Mouse (Mus musculus): Measurements from ENCODE around the gene Olfml2b. TPM values are rescaled to one million over a fixed set of nuclear protein-coding genes. Genes with fewer than 3 reads are reported as not detected.

Olfml2b gene
- polyA plus RNA-seq, 1 experiment from 2014 or later: 21.9 TPM

- H3K9ac ChIP-seq (ENCODE audit: low read length): no peak overlapping the region
- H3K27me3 ChIP-seq (ENCODE audit: control insufficient read depth, insufficient read depth, low read depth, low read length): no peaks in the 10 kb centered on the region
- ATAC-seq (ENCODE audit: low read depth): no peak
- no peaks in the 10 kb centered on the region for H3K36me3 ChIP-seq (ENCODE audit: control insufficient read depth, insufficient read depth, low read length)
- no peak overlapping the region for H3K27ac ChIP-seq (ENCODE audit: low read length)
- no peaks in the 10 kb centered on the region for H3K9me3 ChIP-seq (ENCODE audit: control insufficient read depth, low read length)
- WGBS: 70% methylated on average over 3 of the region's 3 CpGs
- H3K4me3 ChIP-seq (ENCODE audit: low read length): no peak overlapping the region
- no peaks in the 10 kb centered on the region for H3K4me1 ChIP-seq (replicated peaks; ENCODE audit: control insufficient read depth, insufficient read depth, low read length)
- no peak overlapping the region for H3K4me2 ChIP-seq (ENCODE audit: low read depth, low read length)
Observed at GRCm38 (mm10) chr1:170709034-170709433, 64.7 kb downstream of the Olfml2b start.

DNA sequence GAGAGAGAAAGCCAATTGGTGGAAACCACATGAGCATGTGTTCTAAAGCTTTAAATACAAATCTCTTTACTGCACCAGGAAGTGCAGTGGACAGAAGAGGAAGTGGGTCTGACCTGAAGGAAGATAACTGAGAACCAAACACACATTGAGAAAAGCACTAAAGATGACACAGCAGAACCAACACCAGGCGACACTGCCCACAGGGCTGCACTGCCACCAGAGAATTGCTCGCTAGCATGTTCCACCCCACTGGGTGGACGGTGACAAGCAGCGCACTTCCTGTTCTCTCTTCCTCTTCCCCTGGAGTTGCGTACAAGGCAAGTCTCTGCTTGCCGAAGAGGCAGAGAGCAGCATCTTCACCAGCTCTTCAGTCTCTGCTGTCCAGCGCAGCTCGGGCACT lies 65.1 kb downstream of the Olfml2b start:
- ATAC-seq (ENCODE audit: low read depth): no peak
- WGBS: 84% methylated on average over 8 of the region's 8 CpGs
- H3K27ac ChIP-seq (ENCODE audit: low read length): no peak overlapping the region

DNA sequence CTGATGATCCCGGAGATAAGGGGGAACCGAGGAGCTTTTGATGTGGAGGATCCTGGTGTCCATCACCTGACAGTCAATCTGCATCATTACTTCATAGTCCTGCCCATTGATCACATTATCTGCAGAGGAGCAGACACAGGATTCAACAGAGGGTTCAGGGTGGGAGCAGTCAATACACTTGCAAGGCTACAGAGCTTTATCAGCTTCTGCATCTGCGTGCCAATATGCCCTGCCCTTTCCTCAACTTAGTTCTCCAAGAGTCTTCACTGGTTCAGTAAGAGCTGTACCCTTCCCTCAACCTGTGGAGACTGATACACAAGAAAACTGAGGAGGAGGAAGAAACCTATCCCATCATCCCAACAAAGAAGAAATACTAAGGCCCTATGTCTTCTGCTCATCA lies 65.6 kb downstream of the Olfml2b start:
- H3K36me3 ChIP-seq (ENCODE audit: control insufficient read depth, insufficient read depth, low read length): no peaks in the 10 kb centered on the region
- no peak overlapping the region for H3K4me2 ChIP-seq (ENCODE audit: low read depth, low read length)
- H3K27me3 ChIP-seq (ENCODE audit: control insufficient read depth, insufficient read depth, low read depth, low read length): no peaks in the 10 kb centered on the region
- no peak overlapping the region for H3K9ac ChIP-seq (ENCODE audit: low read length)
- no peaks in the 10 kb centered on the region for H3K4me1 ChIP-seq (replicated peaks; ENCODE audit: control insufficient read depth, insufficient read depth, low read length)
- no peaks in the 10 kb centered on the region for H3K9me3 ChIP-seq (ENCODE audit: control insufficient read depth, low read length)
- 84% methylated on average over 3 of the region's 3 CpGs for WGBS
- H3K4me3 ChIP-seq (ENCODE audit: low read length): no peak overlapping the region
- no peak for ATAC-seq (ENCODE audit: low read depth)
- H3K27ac ChIP-seq (ENCODE audit: low read length): no peak overlapping the region

More for the DNA sequence above, 65.1 kb downstream of the Olfml2b start:
- Histone ChIP-seq H3K36me3 (ENCODE audit: control insufficient read depth, insufficient read depth, low read length) (no peaks in the 10 kb centered on the region), H3K9me3 (ENCODE audit: control insufficient read depth, low read length) (no peaks in the 10 kb centered on the region), H3K27me3 (ENCODE audit: control insufficient read depth, insufficient read depth, low read depth, low read length) (no peaks in the 10 kb centered on the region), H3K4me3 (ENCODE audit: low read length) (no peak overlapping the region), H3K4me1 (replicated peaks; ENCODE audit: control insufficient read depth, insufficient read depth, low read length) (no peaks in the 10 kb centered on the region), H3K9ac (ENCODE audit: low read length) (no peak overlapping the region), H3K4me2 (ENCODE audit: low read depth, low read length) (no peak overlapping the region)

DNA sequence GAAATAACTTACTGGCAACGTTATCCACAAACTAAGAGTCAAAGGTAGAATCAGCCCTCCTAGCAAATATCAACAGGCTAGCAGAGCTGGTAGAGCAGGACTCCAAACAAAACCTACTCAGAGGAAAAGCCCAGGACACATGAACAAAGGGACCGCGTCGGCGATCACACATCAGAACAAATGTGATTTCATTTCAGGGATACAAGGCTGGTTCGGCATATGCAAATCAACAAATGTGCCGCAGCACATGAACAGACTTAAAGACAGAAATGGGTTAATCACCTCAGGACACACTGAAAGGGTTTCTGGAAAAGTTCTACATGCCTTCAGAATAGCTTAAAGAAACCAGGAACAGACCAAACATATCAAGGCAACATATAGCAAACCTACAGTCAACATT lies 67.4 kb downstream of the Olfml2b start:
- Histone ChIP-seq H3K4me3 (ENCODE audit: low read length) (no peak overlapping the region), H3K4me1 (replicated peaks; ENCODE audit: control insufficient read depth, insufficient read depth, low read length) (no peaks in the 10 kb centered on the region; the same call in 1 of the 2 replicates), H3K36me3 (ENCODE audit: control insufficient read depth, insufficient read depth, low read length) (no peaks in the 10 kb centered on the region), H3K4me2 (ENCODE audit: low read depth, low read length) (no peak overlapping the region), H3K27ac (ENCODE audit: low read length) (no peak overlapping the region), H3K9ac (ENCODE audit: low read length) (no peak overlapping the region), H3K27me3 (ENCODE audit: control insufficient read depth, insufficient read depth, low read depth, low read length) (no peaks in the 10 kb centered on the region), H3K9me3 (ENCODE audit: control insufficient read depth, low read length) (no peaks in the 10 kb centered on the region)
- 92% methylated on average over 7 of the region's 7 CpGs for WGBS
- ATAC-seq (ENCODE audit: low read depth): no peak

DNA sequence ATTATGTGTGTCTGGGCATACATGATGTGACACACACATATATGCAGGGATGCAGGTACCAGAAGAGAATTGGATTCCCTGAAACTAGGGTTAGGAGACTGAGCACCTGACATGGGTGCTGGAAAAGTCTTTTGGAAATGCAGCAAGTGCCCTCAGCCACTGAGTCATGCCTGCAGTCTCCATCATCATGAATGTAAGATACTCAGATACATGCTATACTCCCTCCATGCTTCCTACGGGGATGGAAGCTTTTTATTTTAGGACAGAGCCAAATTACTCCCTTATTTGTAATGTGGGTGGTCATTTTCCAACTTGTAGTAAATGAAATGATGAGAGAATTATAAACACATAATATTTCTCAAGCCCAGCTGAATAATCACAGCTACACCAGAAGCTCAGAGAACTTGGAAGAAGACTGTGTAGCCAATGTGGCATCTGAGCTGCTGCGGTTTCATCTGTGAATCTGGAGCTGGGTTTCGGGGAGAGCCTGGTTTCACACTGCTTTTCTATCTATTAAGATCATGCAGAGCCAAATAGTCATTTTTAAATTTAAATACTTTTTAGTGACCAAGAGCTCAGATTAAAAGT lies 73.0 kb downstream of the Olfml2b start:
- no peaks in the 10 kb centered on the region for H3K36me3 ChIP-seq (ENCODE audit: control insufficient read depth, insufficient read depth, low read length)
- H3K4me1 ChIP-seq (replicated peaks; ENCODE audit: control insufficient read depth, insufficient read depth, low read length): peaks cover 7% of the 10 kb centered on the region
- no peaks in the 10 kb centered on the region for H3K27me3 ChIP-seq (ENCODE audit: control insufficient read depth, insufficient read depth, low read depth, low read length)
- H3K9me3 ChIP-seq (ENCODE audit: control insufficient read depth, low read length): no peaks in the 10 kb centered on the region
- WGBS: 59% methylated on average over 3 of the region's 3 CpGs
- 0 out of 2 replicates have a peak overlapping the region, but pooled peaks have one; percentile 60 for H3K27ac ChIP-seq (ENCODE audit: low read length)
- H3K4me3 ChIP-seq (ENCODE audit: low read length): no peak overlapping the region
- H3K9ac ChIP-seq (ENCODE audit: low read length): no peak overlapping the region
- ATAC-seq (ENCODE audit: low read depth): peak; percentile 77
- no peak overlapping the region for H3K4me2 ChIP-seq (ENCODE audit: low read depth, low read length)

GRCm38 (mm10) chr1:170718133-170718810 lies 73.9 kb downstream of the Olfml2b start:
- 63% methylated on average over 8 of the region's 8 CpGs for WGBS
- Histone ChIP-seq H3K9me3 (ENCODE audit: control insufficient read depth, low read length) (no peaks in the 10 kb centered on the region), H3K4me1 (replicated peaks; ENCODE audit: control insufficient read depth, insufficient read depth, low read length) (peaks cover 7% of the 10 kb centered on the region), H3K36me3 (ENCODE audit: control insufficient read depth, insufficient read depth, low read length) (no peaks in the 10 kb centered on the region), H3K4me2 (ENCODE audit: low read depth, low read length) (no peak overlapping the region), H3K27me3 (ENCODE audit: control insufficient read depth, insufficient read depth, low read depth, low read length) (no peaks in the 10 kb centered on the region), H3K27ac (ENCODE audit: low read length) (0 out of 2 replicates have a peak overlapping the region, but pooled peaks have one; percentile 41), H3K4me3 (ENCODE audit: low read length) (no peak overlapping the region), H3K9ac (ENCODE audit: low read length) (no peak overlapping the region)
- ATAC-seq (ENCODE audit: low read depth): peak; percentile 61

DNA sequence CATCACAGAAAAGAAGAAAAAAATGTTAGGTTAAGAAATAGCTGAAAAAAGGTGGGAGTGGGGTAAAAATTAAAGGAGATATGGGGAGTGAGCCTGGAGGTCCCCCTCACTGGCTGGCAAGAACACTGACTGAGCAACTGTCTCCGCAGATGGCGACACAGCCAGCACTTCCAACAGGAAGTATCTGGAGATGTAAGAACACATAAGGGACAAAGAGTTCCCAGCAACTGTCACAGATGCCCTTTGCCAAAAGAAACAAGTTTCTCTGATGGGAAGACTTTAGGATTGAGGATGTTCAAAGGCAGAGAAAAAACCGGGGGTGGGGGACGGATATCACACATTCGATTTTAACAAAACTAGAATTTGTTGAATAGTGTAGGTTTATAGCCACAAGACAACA lies 77.2 kb downstream of the Olfml2b start:
- H3K9me3 ChIP-seq (ENCODE audit: control insufficient read depth, low read length): no peaks in the 10 kb centered on the region
- no peaks in the 10 kb centered on the region for H3K36me3 ChIP-seq (ENCODE audit: control insufficient read depth, insufficient read depth, low read length)
- no peak overlapping the region for H3K27ac ChIP-seq (ENCODE audit: low read length)
- no peak overlapping the region for H3K4me2 ChIP-seq (ENCODE audit: low read depth, low read length)
- H3K27me3 ChIP-seq (ENCODE audit: control insufficient read depth, insufficient read depth, low read depth, low read length): no peaks in the 10 kb centered on the region
- ATAC-seq (ENCODE audit: low read depth): no peak
- no peak overlapping the region for H3K9ac ChIP-seq (ENCODE audit: low read length)
- peaks cover 7% of the 10 kb centered on the region for H3K4me1 ChIP-seq (replicated peaks; ENCODE audit: control insufficient read depth, insufficient read depth, low read length)
- H3K4me3 ChIP-seq (ENCODE audit: low read length): no peak overlapping the region
- 73% methylated on average over 5 of the region's 5 CpGs for WGBS

- Histone ChIP-seq H3K9ac (ENCODE audit: low read length) (no peak overlapping the region), H3K4me1 (replicated peaks; ENCODE audit: control insufficient read depth, insufficient read depth, low read length) (no peaks in the 10 kb centered on the region; the same call in 1 of the 2 replicates), H3K36me3 (ENCODE audit: control insufficient read depth, insufficient read depth, low read length) (no peaks in the 10 kb centered on the region), H3K27ac (ENCODE audit: low read length) (no peak overlapping the region), H3K9me3 (ENCODE audit: control insufficient read depth, low read length) (no peaks in the 10 kb centered on the region), H3K4me2 (ENCODE audit: low read depth, low read length) (no peak overlapping the region), H3K4me3 (ENCODE audit: low read length) (no peak overlapping the region), H3K27me3 (ENCODE audit: control insufficient read depth, insufficient read depth, low read depth, low read length) (no peaks in the 10 kb centered on the region)
- ATAC-seq (ENCODE audit: low read depth): no peak
- WGBS: 72% methylated on average over 6 of the region's 6 CpGs
Observed at GRCm38 (mm10) chr1:170728524-170728923, 84.2 kb downstream of the Olfml2b start.

DNA sequence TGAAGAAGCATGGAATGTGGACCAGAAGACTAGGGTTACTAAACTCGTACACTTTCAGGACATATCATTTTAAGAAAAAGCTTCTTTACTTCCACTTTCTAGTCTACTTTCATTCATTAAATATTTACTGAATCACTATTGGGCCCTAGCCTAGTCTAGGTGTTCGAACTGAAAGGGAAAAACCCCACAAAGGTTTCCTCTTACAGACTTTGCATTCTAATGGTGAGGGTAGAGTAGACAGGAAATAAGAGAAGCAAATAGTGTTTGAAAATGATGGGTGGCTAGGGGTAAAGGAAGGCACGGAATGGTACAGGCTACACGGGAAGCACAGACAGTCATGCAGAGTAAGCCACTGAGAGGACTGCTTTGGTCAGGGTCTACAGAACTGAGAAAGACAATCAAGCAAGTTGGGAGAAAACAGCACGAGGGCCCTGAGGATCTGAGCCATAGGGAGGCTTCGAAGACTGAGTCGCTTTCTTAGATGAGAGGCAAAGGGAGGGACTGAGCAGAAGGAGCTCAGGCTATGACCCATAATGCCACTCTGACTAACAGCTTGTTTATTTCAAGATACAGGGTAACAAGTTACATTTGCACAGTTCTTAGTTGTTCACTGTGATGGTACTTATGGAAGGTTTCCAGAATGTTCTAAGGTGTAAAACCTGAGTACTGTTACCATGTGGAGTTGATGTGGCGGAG lies 85.1 kb downstream of the Olfml2b start:
- no peak for ATAC-seq (ENCODE audit: low read depth)
- Histone ChIP-seq H3K27me3 (ENCODE audit: control insufficient read depth, insufficient read depth, low read depth, low read length) (no peaks in the 10 kb centered on the region), H3K4me1 (replicated peaks; ENCODE audit: control insufficient read depth, insufficient read depth, low read length) (no peaks in the 10 kb centered on the region; the same call in 1 of the 2 replicates), H3K9me3 (ENCODE audit: control insufficient read depth, low read length) (no peaks in the 10 kb centered on the region), H3K4me2 (ENCODE audit: low read depth, low read length) (no peak overlapping the region), H3K4me3 (ENCODE audit: low read length) (no peak overlapping the region), H3K27ac (ENCODE audit: low read length) (no peak overlapping the region), H3K36me3 (ENCODE audit: control insufficient read depth, insufficient read depth, low read length) (no peaks in the 10 kb centered on the region), H3K9ac (ENCODE audit: low read length) (no peak overlapping the region)
- 65% methylated on average over 8 of the region's 8 CpGs for WGBS
